Mouse (Mus musculus) spleen, postnatal 4 days (tissue): ENCODE measurements around the gene Mrpl4.

Experiments
- DNase-seq, 2 experiments: peaks; one replicate each; pipeline ENCODE4 v3.0.0; 2022; ENCODE audit warnings: low spot score in 2 of 2

Mrpl4 gene

DNA sequence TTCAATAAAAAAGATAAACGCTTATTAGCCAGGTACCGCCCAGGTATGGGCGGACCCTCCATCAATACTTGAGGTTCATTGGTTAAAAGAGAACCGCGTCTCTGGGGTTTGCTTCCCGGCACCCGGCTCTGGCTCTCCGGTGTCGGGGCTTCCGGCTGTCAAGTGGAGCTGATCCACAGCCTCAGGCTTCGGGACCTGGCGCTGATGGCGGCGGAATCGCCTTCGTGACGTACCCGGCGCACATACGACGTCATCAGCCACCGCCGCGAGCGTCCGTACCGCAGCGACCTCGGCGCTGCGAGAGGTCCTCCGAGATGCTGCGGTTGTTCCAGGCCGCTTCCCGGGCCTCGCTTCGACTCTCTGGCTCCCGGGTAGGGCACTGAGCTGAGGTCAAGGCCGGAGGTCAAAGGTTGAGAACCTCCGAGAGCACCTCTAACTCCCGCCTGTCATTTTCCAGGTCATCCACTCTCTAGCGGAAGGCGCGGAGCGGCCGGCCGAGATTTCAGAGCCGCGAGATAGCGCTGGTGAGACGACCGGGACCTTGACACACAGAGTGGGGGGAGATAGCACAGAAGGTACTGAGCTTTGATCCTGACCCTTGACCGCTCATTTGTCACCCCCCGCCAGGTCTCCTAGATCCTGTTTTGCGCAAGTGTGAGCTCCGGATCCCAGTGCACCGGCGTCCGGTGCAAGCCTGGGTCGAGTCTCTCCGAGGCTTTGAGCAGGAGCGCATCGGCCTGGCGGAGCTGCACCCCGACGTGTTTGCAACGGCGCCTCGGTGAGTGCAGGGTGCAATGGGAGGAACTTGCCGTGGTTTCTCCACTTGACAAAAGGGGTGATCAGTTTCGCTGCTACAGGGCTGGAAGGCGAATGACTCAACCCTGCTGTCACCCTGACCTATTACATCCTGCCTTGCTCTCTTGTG is at the start of gene Mrpl4:
TSS of gene Mrpl4 (plus strand) at position 112 of the 925 bp plus-strand sequence.
- peak; percentile 84 to 94 for DNase-seq

DNA sequence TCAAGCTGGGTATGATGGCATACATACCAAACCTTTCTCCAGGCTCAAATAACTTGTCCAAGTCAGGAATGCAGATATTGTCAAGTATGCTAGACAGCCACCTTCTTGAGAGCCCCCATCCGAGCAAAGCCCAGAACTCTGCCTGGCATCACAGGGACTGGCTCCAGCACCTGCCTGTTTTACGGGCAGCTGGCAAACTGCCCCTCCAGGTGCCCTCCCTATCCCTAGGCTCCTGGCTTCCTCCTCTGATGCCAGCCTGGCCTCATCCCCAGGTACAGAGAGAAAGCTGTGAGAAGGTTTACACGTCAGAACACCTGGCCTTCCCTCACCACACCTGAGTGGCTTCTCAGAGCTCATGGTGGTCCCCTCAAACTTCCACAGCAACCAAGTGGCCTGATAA is 45.5 kb upstream of the Mrpl4 start:
- no peak for DNase-seq

GRCm38 (mm10) chr9:20959430-20959938 is 43.1 kb upstream of the Mrpl4 start, which contains the start of gene Dnmt1:
Dnmt1 (minus strand) TSS chr9:20959888.
- DNase-seq, result no peak

DNA sequence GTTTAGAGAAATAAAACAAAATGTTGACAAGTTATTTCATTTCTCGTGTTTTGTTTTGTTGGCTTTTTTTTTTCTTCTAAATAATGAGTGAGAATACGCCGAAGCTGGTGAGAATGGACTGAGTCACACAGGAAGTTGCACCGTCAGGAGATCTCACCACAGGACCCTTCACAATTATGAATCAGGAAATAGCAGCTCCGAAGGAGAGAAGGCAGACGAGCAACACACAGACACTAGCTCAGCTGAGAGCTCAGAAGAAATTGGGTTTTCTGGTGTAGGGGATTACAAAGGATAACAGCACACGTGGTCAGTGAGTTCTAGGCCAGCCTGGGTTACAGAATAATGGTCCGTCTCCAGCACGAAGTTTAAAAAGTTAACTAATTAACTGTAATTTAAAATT is 41.0 kb upstream of the Mrpl4 start:
- no peak for DNase-seq

GRCm38 (mm10) chr9:20965606-20966005 is 36.9 kb upstream of the Mrpl4 start:
- no peak for DNase-seq

DNA sequence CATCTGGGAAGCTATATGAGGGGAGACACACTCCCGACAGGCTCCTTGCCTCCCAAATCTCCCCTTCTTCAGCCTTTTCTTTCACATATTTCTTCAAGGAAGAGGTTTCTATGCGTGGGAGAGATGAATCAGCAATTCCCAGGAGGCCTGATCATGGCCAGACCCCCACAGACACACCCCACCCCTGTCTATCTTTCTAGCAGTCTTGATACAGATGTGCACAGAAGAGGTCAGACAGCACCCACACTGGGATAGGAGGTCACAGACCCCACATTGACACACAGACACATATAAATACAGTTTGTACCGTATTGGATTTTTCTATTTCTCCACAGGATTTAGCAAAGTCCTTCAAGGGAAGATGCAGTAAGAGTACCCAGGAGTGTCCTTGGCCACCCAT is 36.5 kb upstream of the Mrpl4 start:
- DNase-seq, result no peak

DNA sequence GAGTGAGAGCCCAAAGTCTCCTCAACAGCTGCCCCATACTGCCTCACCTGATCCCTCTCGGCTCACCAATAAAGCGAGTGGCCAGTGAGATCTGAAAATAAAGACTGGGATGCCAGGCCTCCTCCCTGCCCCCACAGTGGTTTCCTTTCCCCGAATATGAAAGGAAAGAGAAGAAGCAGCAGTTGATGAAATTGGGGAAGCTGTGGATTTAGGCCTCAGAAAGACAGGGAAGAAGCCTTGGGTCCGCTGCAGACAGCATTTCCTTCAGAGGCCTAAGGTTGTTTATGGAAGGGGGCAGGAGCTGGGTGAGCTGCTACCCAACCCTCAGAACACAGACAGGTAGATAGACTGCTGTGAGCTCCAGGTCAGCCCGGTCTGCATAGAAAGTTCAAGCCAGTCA is 35.8 kb upstream of the Mrpl4 start:
- DNase-seq, result no peak

- no peak for DNase-seq
These were observed 30.8 kb upstream of the Mrpl4 start for GRCm38 (mm10) chr9:20971751-20972140.

DNA sequence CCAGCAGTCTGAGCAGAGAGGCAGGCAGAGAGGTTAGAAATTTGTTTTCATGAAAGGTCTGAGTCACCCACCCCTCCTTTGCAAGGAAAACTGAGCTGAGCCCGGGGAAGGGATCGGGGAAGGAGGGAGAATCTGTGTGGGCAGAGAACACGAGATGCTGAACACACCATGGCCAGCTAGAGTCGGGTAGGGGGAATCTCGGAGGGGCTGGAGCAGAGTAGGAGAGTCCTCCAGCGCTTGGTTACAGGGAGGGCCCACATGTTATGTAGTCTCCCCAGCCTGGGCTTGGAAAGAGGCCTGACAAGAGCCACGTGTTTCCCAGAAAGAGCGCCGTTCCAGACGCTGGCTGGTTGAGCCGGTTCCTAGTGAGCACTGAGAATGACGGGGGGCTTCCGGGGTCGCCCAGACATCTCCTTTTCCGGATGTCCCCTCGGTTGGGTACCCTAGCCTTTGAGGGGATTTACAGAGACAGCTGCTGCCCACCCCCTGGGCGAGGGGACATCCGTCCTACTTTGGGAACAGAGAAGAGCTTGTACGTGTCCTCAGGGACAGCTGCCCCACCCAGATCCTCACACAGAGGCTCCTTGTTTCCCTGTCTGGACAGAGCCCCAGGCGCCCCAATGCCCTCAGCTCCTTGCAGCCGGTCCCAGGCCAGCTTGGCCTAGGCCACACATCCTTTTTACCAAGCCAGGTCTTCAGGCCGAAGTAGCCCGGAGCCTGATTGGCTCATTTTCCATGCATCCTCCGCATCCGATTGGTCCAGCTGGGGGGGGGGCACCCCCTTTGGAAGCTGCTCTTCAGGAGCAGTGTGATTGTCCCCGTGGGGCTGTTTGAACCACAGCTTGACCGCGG is 30.2 kb upstream of the Mrpl4 start:
- DNase-seq, result no peak

- no peak for DNase-seq
These were observed 29.4 kb upstream of the Mrpl4 start for GRCm38 (mm10) chr9:20973001-20973681.

DNA sequence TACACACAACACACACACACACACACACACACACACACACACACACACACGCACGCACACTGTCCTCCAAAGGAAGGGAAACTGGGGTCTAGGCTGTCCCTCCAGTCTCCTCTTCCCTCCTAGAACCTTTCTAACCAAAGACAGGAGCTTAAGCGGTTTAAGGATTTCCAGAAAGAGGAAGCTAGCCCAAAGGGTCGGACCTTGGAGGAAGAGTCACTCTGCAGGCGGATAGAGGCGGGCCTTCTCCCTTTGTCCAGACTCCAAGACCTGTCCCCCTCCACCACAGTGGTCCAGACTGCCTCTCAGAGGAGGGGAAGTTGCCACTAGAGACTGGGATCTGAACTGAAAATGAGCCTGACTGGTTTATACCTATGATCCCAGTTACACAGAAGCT is 28.9 kb upstream of the Mrpl4 start:
- no peak for DNase-seq

DNA sequence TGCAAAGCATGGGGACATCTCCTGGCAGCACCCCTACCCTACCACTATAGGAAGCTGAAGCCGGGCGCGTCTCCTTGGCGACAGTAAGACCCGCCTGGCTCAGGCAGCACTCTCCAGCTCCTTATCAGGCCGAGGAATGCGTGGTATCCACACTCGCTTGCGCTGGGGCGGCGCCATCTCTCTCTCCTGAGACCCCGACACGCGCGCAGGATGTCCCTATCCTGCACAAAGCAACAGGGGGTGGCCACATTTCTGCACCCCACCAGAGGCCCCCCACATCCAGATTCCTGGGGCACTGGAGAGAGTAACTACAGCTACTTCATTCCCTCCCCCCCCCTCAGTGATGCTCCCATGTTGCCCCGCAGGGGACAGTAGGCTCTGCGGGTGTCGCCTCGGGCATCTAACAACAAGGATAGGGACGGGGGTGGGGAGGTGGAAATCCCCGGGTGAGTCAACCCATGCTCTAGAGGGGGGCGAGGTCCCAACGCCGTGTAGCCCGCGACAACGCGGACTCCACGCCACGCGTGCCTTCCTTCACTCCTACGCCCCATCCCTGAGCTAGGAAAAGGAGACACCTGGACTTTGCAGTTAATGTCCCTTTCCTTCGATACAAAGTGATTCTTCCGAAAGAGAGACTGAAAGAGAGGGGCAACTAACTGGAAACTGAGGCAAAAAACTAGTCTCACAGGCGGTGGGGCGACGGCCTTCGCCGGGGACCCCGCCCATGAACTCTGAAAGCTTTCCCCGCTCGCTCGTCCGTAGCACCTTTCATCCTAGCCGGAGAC is 26.9 kb upstream of the Mrpl4 start:
- DNase-seq, result no peak

- DNase-seq, result peak; percentile 62 to 82
These were observed 26.1 kb upstream of the Mrpl4 start, which contains the start of gene S1pr2 for GRCm38 (mm10) chr9:20976216-20976960. S1pr2 (minus strand) TSS chr9:20976781.

- DNase-seq, result no peak
These were observed 25.4 kb upstream of the Mrpl4 start for GRCm38 (mm10) chr9:20976961-20977689.

GRCm38 (mm10) chr9:20978409-20979095 is 24.0 kb upstream of the Mrpl4 start:
- DNase-seq, result no peak

DNA sequence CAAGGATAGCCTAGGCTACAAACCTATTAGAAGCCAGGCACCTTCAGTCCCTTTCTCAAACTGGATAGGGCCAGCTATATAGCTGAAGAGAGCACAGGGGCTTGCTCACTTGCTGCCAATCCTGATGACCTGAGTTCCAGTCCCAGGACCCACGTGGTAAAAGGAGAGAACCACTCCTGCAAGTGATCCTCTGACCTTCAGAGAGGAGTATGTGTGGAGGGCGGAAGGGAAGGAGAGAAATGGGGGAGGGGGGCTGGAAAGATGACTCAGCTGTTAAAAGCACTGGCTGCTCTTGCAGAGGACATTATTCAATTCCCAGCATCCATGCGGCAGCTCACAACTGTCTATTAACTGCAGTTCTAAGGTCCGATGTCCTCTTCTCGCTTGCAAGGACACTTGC is 23.4 kb upstream of the Mrpl4 start:
- DNase-seq, result no peak

DNA sequence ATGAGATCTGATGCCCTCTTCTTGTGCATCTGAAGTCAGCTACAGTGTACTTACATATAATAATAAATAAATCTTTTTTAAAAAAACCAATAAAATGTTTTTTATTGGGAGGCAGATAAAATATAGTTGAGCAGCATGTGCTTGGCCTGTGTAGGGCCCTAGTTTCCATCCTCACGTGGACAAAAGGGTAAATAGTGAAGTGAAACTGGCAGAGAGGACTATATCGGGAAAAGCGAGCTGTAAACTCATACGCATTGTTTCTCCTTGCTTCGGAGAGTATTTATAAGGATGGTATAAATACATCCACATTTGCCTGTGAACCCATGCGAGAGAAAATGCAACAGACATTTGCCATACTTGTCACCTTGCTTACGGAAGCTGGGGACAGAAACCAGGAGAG is 22.8 kb upstream of the Mrpl4 start:
- DNase-seq, result no peak

GRCm38 (mm10) chr9:20982171-20982570 is 20.4 kb upstream of the Mrpl4 start:
- DNase-seq, result no peak

DNA sequence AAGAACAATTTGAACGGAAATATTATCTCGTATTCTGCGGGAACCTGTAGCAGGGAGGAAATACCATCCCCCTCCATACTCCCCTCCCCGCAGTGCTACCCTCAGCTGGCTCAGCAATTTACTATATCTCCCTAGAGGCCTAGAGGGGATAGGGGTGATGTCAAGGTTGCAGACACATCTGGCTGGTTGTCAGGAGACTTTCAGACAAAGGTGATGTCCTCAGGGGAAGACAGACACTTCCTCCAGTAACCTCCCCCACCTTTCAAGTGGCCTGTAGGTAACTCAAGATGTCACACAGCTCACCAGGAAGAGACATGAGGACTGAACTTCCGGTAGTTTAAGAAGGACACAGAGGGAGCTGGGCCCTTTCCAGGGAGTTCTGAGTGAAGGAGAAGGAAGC is 19.4 kb upstream of the Mrpl4 start:
- DNase-seq, result no peak
